Mouse (Mus musculus) adrenal gland (tissue): Measurements from ENCODE around the gene Efna5.

Experiments
- intact Hi-C: fragments of 180-260 bp; cut with DNase I; formaldehyde crosslinking; loops from one replicate; pipeline ENCODE4 v1.15.1; 2025

The Efna5 gene

DNA sequence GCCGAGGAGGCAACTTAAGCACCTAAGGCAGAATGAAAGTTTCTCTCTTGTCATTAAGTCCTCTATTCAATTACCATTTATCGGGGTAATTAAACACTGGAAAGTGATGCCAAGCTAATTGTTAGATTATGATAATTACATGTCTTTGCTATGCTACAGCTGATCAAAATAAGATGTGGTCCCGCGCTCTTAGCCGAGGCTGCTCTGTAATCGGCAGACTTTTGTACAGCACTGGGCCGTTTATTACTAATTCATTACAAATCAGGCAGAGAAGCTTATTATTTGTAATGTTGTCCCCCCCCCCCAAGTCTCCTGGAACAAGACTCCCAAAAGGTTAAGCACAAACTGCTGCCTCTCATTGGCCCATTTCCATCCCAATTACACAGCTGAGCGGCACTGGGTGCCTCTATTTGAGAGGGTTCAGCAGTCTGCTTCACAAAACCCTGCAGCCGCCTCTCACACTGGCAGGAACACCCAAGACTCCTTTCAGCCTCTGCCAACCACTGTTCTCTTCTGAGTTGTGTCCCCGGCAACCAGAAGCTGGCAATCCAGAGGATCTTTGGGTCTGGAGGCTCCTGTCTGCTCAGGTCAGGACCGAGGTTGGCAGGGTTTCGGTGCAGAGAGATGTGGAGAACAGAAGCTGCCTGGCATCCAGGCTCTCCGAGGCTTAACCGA is 221.5 kb downstream of the Efna5 start:
- intact Hi-C loops: no loop called here

DNA sequence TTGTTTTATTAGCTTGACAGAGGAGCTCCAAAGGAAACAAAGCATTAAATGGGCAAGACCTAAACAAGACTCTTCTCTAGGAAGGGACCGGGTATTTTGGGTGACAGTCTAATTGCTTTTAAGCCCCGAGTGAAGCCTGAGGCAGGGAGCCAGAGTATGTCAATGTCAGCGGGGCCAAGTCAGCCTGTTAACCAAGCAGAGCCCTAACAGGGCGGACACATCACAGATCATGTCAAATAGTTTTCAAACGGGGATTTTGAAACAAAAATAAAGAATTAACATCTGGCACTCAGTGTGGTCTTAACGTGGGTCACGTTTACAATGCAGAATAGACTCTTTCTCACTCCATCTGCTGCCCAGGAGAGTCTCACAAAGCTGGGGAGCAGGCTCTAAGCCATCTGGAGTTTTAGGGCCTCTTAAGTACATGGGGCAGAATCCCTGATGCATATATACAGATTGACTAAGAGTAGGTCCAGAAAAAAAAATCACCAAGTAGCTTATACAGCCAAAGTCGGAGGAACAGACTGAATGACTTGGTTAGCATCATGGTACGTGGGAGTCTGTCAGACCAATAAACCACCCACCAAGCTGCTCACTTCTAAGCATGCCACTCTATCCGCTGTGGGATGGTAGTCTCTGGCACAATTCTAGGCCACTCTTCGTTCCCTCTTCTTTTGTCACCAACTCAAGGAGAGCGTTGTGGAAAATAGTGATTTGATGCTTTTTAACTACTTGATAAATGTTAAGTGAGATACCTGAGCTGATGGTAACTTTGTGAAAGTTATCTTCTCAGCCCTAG is 223.1 kb downstream of the Efna5 start:
- intact Hi-C loops: no loop called here

DNA sequence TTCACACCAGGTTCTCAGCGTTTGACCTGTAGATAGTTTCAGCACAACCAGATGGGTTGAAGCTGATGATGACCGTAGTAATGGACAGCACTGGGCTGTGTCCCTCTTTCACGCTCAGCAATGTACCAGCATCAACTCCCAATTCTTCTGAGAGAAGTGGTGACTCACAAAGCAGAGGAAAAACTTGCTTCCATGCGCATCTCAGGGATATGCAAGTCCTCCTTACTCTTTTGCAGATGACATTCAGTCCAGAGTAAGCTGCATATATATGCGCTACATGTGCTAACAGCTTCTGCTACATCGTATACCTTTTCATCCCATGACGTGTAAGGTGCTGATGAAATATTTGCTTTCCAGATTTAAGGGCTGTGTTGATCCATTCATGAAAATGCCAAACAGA is 224.1 kb downstream of the Efna5 start:
- intact Hi-C loops: no loop called here

DNA sequence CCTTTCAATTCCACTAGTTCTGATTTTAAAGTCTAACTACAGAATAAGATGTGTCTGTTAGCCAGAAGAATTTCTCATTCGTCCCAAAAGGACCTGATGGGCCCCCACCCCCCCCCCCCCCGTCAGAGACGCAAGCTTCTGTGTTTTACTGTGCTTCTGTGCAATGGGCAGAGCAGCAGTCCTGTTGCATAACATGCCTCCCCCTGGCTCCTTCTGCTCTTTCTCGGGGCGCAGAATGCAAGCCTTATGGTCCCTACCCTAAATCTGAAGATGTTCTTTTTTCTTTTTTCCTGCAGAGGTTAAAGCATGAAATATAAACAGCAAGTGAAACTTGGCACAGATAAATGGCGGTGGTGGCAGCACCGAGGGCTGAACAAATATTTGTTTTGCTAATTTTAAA is 224.5 kb downstream of the Efna5 start:
- intact Hi-C loops: no loop called here

DNA sequence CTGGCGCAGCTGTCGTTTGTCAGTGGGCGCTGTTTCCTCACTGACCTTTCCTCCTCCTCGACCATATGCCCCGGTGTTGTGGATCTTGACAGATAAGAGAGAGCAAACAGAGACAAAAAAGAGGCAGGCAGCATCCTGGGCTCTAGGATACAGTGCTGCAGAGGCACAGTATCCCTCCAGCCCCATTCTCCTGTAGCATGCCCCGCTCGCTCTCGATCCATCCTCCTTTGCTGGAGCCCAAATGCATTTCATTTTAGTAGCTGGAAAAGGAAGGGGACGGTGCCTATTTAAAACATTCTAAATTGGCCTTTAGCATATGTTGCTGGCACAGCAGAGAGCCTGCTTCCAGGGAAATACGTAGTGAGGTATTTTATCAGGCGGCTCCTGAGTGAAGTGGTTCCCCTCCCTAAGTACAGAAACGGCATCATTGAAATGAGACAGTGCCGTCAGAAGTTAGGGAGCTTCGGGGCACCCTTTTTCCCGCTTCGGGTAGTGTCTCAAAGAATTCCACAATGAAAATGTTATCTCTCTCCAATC is 225.2 kb downstream of the Efna5 start:
- intact Hi-C loops: no loop called here

DNA sequence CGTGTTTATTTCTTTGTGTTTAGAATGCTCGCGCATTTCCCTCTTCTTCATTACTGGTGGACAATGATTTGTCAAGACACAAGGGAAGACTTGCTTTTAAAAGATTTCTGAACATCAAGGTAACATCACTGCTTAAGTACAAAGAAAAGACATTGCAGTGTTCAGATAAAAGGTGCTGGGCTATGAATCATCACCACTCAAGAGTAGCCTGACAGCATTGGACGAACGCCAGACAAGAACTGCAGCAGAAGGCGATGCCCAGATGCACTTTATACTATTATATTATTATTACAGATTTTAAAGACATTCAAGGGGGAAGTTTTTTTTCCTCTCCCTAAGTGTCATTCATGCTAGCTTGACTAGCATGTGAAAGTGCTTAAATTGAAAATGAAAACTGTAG is 228.7 kb downstream of the Efna5 start:
- intact Hi-C loops: no loop called here

DNA sequence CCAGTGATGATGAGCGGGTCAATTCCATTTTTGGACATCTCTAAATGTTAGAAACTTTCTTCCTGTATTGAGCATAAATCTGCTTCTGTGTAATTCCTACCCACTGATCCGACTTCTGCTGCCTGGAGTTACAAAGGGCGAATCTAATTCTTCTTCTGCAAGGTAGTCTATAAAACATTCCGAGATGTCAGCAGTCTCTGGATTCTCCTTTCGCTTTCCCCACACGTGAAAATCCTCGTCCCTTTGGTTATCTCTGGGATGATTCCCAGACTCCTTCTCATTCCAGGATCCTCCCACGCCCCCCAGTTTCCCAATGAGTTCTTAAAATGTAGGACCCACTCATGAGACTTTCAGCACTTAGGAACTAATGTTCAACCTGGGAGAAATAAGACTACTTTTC is 229.4 kb downstream of the Efna5 start:
- intact Hi-C loops: no loop called here

DNA sequence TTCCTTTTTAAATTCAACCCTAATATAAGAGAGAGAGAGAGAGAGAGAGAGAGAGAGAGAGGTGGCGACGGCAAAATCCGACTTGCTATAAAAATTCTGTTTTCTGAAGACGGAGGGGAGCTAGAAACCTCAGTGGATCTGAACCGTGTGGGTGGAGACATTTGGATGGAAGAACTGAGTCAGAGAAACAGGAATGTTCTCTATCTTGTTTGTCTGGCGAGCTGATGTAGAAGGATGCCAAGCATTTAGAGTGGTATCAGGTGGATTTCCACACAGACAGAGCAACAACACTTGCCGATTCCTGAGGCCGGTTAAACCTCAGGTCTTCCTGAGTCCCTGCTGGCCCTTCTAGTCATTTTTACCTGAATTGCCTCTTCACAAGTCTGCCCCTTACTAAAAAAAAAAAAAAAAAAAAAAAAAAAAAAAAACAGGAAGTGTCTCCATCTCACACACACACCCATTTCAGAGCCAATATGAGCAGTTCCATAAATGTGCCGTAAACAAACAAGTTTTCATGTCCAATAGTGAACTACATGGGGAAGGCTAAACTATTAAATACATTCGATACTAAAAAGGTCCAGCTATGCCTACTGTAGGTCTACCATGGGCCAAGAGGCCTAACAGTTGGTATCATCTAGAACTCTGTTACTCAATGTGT is 231.7 kb downstream of the Efna5 start:
- intact Hi-C loops: no loop called here

DNA sequence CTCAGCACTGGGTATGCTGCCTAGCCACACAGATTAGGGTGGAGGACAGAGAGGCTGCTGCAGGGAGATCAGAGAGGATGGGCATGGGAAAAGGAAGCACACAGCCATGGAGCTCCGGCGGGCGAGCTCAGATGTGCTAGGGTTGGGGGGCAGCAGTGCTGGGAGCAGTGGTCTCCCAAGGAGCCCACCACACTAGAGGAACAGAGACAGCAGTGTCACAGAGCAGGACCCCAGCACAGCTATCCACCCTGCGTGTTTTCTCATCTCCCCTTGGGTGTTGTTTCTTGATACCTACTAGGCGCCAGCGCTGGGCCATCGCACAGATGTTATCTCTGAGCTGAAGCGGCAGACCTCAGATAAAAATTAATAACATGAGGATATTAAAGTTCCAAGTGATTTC is 234.3 kb downstream of the Efna5 start:
- intact Hi-C loops: no loop called here

DNA sequence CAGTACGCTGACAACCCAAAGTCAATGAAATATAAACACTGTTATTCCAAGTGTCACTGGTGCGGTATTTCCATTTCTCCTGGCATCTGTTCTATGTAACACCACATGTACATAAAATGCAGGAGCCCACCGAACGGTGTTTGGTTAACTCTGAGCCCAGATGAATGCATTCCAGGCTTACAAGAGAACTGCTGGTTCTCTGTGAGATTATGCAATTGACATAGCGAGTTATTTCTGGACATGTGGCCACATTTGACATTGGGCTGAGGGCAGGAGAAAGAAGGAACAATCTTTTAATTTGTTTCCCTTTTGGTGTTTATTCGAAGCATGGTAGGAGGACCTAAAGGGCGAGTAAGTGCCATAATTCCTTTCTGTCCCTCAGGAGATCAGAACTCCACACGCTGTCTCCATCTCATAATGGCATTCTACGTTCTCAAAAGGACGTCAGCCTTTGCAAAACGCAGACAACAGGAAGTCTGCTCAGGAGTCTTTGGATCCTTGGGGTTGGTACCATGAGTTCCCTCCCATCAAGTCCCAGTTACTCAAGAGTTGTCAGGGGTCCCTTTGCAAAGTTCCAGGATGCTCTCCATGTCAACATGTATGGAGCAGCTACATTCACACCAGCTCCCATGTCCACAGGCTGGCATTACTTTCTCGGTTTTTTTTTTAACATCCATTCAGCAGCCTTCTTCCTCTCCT is 238.5 kb downstream of the Efna5 start:
- intact Hi-C loops: no loop called here

DNA sequence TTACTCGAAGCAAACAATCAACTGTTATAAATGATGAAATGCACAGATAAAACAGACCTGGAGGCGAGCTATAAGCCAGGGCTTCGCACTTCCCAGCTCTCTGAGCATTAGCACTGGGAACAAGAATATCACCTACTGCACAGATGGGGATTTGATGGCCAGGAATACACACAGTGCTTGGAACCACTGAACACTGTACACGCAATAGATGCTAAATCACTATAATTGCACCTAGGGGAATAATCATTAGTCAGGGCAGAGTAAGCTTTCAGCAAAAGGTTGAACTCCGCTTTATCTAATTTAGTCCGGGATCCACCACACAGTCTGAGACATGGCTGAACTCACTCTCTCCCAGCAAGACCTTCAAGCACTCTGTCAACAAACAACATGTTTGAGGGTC is 240.5 kb downstream of the Efna5 start:
- intact Hi-C loops: no loop called here

DNA sequence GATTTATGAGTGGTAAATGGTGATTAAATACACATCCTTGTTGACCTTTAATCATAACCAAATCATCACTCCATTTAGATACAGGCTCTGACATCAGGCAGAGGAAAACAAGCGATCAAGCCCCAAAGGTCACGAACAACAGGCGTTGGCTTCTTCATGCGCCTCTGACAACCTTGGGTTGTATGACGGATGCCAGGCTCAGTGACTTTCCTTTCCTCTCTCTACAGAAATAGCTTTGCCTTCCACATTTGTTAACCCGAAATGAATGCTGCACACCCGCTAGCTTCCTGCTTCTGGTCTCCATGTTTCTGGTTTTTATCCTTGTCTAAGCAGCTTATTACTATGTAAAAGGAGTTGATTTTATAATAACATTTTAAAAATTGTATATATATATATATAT is 244.2 kb downstream of the Efna5 start:
- intact Hi-C loops: no loop called here

DNA sequence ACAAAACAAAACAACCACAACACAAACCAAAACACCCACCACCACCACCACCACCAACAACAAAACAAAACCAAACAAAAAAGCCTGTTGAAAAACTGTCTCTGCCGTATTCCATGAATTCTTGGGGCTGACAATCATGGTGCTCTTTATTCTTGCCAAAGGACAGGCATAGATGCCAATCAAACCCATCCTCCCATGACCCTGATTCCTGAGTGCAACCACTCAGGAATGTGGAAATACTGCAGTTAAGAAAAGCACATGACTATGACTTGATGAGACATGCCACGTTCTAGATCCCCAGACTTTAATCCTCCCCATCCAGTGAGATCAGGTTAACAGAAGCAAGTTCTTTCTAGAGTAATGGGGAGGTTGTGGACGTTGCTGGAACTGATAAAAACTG is 246.2 kb downstream of the Efna5 start:
- intact Hi-C loops: no loop called here

DNA sequence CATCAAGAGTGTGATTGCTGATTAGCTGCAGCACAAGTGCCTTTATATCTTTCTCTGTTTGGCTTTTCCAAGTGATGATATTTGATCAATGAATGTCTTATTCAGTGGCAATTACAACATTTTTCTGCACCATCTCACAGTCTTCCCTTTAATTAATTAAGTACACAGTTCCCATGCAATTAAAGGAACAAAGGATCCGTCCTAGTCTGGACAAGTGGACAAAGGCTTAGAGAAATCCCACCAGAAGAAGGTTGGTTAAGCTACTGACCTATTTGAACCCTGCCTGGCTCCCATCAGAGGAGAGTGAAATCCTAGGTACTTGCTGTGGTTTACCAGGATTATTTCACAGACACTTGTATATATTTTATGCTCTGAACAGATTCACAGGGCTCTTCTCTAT is 252.6 kb downstream of the Efna5 start:
- intact Hi-C loops: no loop called here

DNA sequence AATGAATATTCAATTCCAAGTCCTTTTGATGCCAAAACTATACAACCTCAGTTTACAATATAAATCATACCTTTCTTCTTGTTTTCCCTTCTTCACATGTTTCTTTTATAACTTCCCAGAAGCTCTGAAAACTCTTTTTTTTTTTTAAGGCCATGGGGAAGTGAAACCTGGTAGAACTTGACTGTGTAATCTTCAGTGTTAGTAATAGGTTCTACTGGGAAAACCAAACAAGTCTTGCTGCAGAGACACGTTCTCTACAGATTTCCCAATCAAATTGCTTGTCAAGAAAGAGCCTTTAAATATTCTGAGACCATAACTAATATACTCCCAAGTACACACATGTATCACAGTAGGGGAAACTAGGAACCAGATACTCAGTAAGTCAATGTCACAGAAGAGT is 253.6 kb downstream of the Efna5 start:
- intact Hi-C loops: no loop called here

DNA sequence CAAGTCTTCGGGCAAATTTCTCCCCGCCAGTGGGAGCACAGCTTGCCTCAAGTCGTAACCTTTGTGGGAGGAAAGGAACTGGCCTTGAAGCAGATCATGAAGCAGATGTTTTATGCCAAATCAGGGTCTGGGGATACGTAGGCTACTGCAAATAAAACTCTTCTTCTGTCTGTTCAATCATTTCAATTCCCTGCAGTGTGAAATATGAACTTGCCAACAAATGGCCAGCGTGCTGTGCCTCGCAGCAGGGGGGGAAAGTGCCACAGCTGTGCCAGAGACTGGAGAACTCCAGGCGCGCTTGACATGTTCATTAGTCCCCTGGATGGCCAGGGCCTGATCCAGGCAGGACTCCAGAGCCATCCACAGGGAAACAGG is 255.5 kb downstream of the Efna5 start:
- intact Hi-C loops: no loop called here

DNA sequence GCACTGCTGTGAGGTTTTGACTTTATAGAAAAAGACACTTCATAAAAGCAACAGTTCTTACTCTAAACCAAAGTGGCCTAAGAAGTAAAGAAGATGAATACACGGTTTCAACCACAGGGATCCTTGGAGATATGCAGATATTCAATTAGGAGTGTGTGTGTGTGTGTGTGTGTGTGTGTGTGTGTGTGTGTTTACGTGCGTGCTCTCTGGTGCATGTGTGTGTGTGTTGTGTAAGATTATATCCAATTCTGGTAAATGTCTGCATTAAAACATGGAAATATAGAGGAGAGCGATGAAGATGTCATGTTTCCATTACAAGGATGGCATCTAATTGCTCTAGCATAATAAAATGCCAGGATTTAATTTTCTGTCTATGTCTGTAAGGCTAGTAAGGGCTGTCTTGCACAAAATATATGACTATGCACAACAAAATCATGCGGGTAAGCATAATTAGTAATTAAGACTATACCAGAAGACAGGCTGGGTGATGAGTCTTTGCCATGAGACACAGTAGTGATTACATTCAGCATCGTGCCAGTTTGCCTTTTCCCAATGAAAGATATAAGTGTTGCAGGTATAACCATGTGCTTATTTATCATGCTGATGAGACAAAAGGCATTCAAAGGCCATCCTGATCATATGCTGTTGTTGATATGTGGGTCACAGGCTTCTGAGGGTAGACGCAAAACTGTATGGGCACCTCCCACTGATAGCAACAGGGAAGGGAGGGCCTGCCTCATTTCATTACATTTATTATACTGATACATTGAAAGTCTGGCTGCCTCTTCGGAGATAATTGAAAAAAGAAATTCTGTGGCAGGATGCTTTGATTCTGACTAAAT is 256.1 kb downstream of the Efna5 start:
- intact Hi-C loops: no loop called here

DNA sequence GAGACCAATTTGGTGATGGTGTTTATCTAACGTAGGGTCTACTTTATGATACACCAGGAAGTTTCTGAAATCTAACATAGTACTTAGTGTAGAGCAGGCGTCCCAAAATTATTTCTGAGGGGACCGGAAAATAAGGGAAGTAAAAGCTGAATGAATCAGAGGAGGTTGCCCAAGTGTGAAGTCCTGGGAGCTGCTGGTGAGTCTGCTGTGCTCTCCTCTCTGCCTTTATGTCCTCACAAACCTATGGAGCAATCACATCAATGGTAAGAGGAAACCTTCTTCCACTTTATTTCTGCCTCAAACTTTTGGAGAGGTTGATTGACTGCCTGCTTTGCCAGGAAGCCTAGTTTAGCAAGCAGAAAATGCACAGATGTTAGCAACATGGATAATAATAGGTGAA is 257.9 kb downstream of the Efna5 start:
- intact Hi-C loops: no loop called here

DNA sequence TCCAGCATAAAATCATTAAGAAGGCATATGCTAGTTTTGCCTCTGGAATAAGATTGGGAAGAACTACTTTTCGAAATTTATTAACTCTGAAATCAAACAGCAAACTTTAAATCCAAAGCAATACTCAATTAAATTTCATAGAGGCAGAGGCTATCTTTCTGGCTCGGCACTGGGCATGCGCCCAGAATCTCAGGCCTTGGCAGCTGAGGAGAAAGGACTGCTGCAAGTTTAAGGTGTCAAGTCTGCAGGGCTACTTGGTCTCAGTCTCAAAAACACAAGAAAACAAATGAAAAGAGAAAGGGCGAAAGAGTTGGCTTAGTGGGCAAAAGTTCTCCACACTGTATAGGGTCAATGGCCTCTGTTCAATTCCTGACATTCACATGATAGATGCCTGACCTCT is 258.6 kb downstream of the Efna5 start:
- intact Hi-C loops: no loop called here

DNA sequence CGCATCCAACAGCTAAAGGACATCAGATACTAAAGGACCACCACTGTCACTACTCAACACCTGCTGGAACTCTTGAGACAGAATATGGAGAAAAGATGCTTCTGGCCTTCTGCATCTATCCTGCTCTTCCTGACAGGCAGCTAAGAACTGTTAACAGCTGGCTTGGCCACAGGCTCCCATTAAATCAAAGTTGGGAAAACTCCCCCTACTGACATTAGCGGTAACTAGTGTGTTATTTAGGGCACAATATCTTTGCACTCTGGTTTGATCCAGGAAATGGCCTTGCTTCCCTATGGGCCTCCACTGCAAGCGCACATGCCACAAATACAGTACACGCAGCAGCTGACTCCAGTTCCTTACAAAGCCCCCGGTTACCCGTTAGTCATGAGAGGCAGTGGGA is 266.0 kb downstream of the Efna5 start:
- intact Hi-C loops: no loop called here

DNA sequence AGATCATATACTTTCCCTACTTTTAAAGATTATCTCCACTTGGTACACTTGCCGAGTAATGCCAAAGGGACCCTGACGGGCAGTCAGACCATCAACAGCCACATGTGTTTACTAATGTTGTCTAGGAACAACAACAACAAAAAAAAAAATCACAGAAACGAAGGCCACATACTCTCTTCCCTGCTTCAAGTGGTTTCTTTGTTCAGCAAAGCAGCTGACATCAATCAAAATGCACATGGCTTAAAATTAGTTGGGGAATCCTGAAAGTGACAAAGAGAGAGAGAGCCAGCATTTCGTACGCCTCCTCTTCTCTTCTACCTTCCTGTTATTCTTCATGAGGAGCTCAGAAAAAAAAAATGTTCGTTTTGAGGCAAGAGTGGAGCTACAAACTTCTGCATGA is 266.4 kb downstream of the Efna5 start:
- intact Hi-C loops: no loop called here
